Mouse (Mus musculus) heart, adult 2 months (tissue): ENCODE data around the gene Ccnf.

Experiments
- EP300 ChIP-seq: fragments of 200-500 bp; IDR thresholded peaks from 2 replicates; pipeline ENCODE4 v1.6.1; 2011; ENCODE audit warnings: low read depth, low read length, control low read depth; ENCODE audit not compliant: insufficient read depth
- POLR2A ChIP-seq: fragments of 200-500 bp; IDR thresholded peaks from 2 replicates; pipeline ENCODE4 v1.6.1; 2011; ENCODE audit warnings: mild to moderate bottlenecking, low read depth, low read length, control low read depth; ENCODE audit not compliant: insufficient read depth

DNA sequence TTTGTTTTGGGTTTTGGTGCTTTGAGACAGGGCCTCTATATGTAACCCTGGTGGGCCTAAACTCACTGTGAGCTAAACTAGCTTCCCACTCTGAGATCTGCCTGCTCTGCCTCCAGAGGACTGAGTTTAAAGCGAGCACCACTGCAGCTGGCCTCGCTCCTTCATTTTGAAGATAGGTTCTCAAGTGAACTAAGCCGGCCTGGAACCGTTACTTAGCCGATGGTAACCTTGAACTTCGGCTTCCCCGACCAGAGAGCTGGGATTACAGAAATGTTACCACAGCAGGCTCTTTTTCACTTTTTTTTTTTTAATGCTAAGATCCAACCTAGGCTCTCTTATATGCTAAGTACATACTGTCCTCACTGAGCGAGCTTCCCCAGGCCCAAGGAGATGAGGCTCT is 58.0 kb downstream of the Ccnf start:
- no peak for TF ChIP-seq POLR2A
- TF ChIP-seq EP300: no peak
